Mouse (Mus musculus) erythroblast, embryonic 14.5 days (primary cell): ENCODE results near the gene Tmc6. TPM values are rescaled to one million over a fixed set of nuclear protein-coding genes. Genes with fewer than 3 reads are reported as not detected.
"Not testable (repeated sequence)": the region's sequence is repeated elsewhere in the genome, so short reads cannot be mapped to it uniquely, and the experiment has no call there.

Experiments
- H3K27me3 ChIP-seq: 2 replicates; pipeline ENCODE4 v1.6.1; 2012; ENCODE audit warnings: inconsistent platforms; ENCODE audit not compliant: control insufficient read depth
- H3K36me3 ChIP-seq: 2 replicates; pipeline ENCODE4 v1.6.1; 2012; ENCODE audit warnings: mild to moderate bottlenecking, inconsistent platforms; ENCODE audit not compliant: control insufficient read depth
- H3K4me1 ChIP-seq: 2 replicates; pipeline ENCODE4 v1.6.1; 2012; ENCODE audit warnings: inconsistent platforms; ENCODE audit not compliant: control insufficient read depth
- H3K4me3 ChIP-seq: replicated peaks from 2 replicates; pipeline ENCODE3; 2012; ENCODE audit warnings: moderate library complexity, mild to moderate bottlenecking, inconsistent platforms
- H3K9me3 ChIP-seq: 2 replicates; pipeline ENCODE4 v1.6.1; 2012; ENCODE audit warnings: low read length, inconsistent platforms, mixed read lengths; ENCODE audit not compliant: control insufficient read depth
- GATA1 ChIP-seq: IDR thresholded peaks from 2 replicates; pipeline ENCODE4 v1.6.1; 2012; ENCODE audit warnings: low read length, inconsistent platforms, mixed read lengths
- TAL1 ChIP-seq: IDR thresholded peaks from 3 replicates; pipeline ENCODE4 v1.6.1; 2012; ENCODE audit warnings: low read length, inconsistent platforms, mixed read lengths
- polyA plus RNA-seq: library from polyadenylated mRNA; stranded (reverse); fragments of >175 nt; gene quantifications from 2 replicates; pipeline ENCODE4 v1.2.3, GENCODE M21; 2012

Gene Tmc6
- polyA plus RNA-seq, 1 experiment, result 61.5 TPM

GRCm38 (mm10) chr11:117825333-117826101, 43.5 kb upstream of the Tmc6 start, which contains the start of the genes Afmid and Tk1:
Gene Afmid, plus strand, starts transcription at chr11:117825924.
Gene Tk1, minus strand, starts transcription at chr11:117826092.
- H3K4me1 ChIP-seq, result peaks cover 94% of the 10 kb centered on the region
- H3K4me3 ChIP-seq, result peak within 1 kb of the TSS; percentile 86
- H3K36me3 ChIP-seq, result peaks cover 54% of the 10 kb centered on the region
- no peak for TF ChIP-seq TAL1
- TF ChIP-seq GATA1, result no peak
- no peaks in the 10 kb centered on the region for H3K9me3 ChIP-seq
- no peaks in the 10 kb centered on the region for H3K27me3 ChIP-seq

DNA sequence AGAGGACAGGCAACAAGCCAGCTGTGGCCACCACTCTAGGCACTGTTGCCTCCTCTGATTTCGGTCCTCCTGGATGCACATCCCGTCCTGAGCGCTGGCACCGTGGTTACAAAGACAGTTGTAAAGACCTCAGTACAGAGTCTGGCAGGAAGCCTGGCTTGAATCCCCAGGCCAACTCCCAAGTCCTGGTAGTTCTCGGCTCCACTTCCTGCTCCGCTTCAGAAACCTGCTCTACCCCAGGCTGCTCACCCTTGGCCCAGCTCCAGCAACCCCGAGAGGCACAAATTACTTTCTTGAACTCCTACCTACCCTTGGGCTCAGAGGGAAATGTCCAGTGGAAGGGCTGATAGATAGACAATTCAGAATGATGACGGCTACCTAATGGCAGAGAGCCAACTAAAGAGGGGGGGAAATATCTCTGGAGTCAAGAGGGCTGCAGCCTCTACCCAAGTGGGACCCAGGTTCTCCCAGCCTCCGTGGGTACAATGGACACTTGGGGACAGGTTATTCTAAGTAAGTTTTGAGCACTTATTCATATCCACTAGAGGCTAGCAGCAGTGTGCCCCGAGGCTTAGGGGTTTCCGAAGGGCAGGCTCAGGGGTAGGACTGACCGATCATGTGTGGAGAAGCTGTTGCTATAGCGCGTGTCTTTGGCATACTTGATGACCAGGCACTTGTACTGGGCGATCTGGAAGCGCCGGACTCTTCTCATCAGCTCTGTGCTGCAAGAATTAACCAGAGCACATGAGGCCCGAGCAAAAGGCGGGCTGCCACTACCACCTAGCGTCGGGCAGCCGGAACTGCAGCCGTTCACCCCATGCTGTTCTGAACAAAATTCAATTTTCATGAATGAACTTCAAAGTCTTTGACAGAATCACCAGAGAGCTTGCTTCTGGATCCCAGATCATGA, 42.3 kb upstream of the Tmc6 start:
- Histone ChIP-seq H3K27me3 (no peaks in the 10 kb centered on the region), H3K4me3 (peak overlapping the region; percentile 86), H3K36me3 (peaks cover 60% of the 10 kb centered on the region), H3K9me3 (no peaks in the 10 kb centered on the region), H3K4me1 (peaks cover 92% of the 10 kb centered on the region)
- TF ChIP-seq TAL1, result no peak
- no peak for TF ChIP-seq GATA1

- Histone ChIP-seq H3K4me1 (peaks cover 92% of the 10 kb centered on the region), H3K27me3 (no peaks in the 10 kb centered on the region), H3K9me3 (no peaks in the 10 kb centered on the region), H3K36me3 (peaks cover 67% of the 10 kb centered on the region), H3K4me3 (peak overlapping the region; percentile 86)
- TF ChIP-seq GATA1 (no peak), TAL1 (no peak)
Observed at GRCm38 (mm10) chr11:117823411-117823810, 41.4 kb upstream of the Tmc6 start.

DNA sequence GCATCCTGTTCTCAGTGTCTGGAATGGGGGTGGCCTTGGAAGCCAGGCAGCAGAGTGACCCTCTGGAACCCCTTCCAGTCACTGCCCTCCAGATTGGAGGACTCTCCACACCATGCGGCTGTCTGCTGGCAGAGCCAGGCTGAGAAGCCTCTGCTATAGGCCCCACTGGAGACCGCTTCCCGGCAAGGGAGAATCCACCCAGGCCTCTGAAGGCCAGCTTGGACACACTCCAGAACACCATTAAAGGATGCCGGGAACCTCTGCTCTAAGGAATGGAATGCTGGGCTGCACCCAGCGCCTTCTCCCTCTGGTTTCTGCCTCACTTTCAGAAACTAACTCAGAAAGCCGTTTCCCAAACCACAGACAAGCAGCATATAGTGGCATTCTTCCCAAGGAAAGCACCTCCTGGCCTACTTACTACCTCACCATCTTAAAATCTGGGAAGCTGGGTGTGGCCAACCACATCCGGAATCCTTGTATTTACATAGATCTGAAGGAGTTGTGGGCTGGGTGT, 40.8 kb upstream of the Tmc6 start:
- no peaks in the 10 kb centered on the region for H3K27me3 ChIP-seq
- H3K9me3 ChIP-seq, result no peaks in the 10 kb centered on the region
- no peak overlapping the region for H3K4me3 ChIP-seq
- H3K36me3 ChIP-seq, result peaks cover 73% of the 10 kb centered on the region
- TF ChIP-seq GATA1, result no peak
- no peak for TF ChIP-seq TAL1
- H3K4me1 ChIP-seq, result peaks cover 91% of the 10 kb centered on the region

DNA sequence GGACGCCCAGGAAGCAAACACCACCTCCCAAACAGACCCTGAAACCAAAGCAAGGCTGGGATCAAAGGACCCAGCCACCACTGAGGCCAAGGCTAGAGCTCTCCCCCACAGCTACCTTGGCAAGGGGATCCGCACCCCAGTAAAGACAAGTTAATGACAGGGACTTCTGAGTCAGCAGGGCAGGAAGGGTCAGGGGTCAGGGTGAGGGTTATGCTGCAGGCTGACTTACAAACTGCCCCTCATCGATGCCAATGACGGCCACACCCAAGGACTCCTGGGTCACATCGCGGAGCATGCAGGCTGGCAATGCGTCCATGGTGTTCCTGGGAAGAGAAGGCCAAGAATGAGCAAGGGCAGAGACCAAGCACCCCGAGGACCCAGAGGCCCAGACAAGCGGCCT, 39.9 kb upstream of the Tmc6 start:
- H3K4me1 ChIP-seq, result peaks cover 89% of the 10 kb centered on the region
- no peaks in the 10 kb centered on the region for H3K27me3 ChIP-seq
- peaks cover 77% of the 10 kb centered on the region for H3K36me3 ChIP-seq
- no peaks in the 10 kb centered on the region for H3K9me3 ChIP-seq
- TF ChIP-seq GATA1 (no peak), TAL1 (no peak)
- no peak overlapping the region for H3K4me3 ChIP-seq

GRCm38 (mm10) chr11:117820173-117820572, 38.2 kb upstream of the Tmc6 start:
- Histone ChIP-seq H3K4me1 (peaks cover 83% of the 10 kb centered on the region), H3K4me3 (no peak overlapping the region), H3K27me3 (no peaks in the 10 kb centered on the region), H3K9me3 (no peaks in the 10 kb centered on the region), H3K36me3 (peaks cover 94% of the 10 kb centered on the region)
- TF ChIP-seq GATA1 (no peak), TAL1 (no peak)

DNA sequence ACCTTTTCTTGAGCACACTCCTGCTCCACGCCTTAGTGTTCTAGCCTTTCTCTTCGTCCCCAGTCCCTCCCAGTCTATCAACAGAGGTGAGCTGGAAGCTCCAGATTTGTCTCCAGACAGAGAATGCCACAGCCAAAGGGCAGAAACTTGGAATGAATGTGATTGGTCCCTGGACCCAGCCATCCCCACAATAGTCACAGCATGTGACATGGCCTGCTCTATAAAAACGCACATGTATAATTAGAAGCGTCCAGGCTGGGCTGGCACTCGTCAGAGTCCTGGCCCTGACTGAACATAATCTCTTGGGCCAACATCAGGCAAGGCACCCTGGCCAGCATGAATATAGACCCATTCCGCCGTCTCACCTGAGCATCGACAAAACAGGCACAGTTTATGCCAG, 37.1 kb upstream of the Tmc6 start:
- no peaks in the 10 kb centered on the region for H3K27me3 ChIP-seq
- no peak for TF ChIP-seq TAL1
- TF ChIP-seq GATA1, result no peak
- peaks cover 85% of the 10 kb centered on the region for H3K4me1 ChIP-seq
- peaks cover 100% of the 10 kb centered on the region for H3K36me3 ChIP-seq
- H3K4me3 ChIP-seq, result no peak overlapping the region
- no peaks in the 10 kb centered on the region for H3K9me3 ChIP-seq

GRCm38 (mm10) chr11:117816389-117816996, 34.5 kb upstream of the Tmc6 start:
- TF ChIP-seq GATA1 (no peak), TAL1 (no peak)
- Histone ChIP-seq H3K4me3 (no peak overlapping the region), H3K4me1 (peaks cover 82% of the 10 kb centered on the region)

GRCm38 (mm10) chr11:117815850-117816249, 33.9 kb upstream of the Tmc6 start:
- peaks cover 82% of the 10 kb centered on the region for H3K4me1 ChIP-seq
- not testable (repeated sequence) for H3K9me3 ChIP-seq, H3K27me3 ChIP-seq, H3K4me3 ChIP-seq
- H3K36me3 ChIP-seq, result peaks cover 100% of the 10 kb centered on the region

More at GRCm38 (mm10) chr11:117816389-117816996, 34.5 kb upstream of the Tmc6 start:
- Histone ChIP-seq H3K36me3 (peaks cover 100% of the 10 kb centered on the region), H3K27me3 (no peaks in the 10 kb centered on the region), H3K9me3 (no peaks in the 10 kb centered on the region)
